Mouse (Mus musculus): ENCODE data around the gene Hhatl. TPM values are rescaled to one million over a fixed set of nuclear protein-coding genes. Genes with fewer than 3 reads are reported as not detected.
A peak's percentile ranks its signal among the peaks of the same experiment; 100 is the strongest.

Hhatl gene
- total RNA-seq, 2 experiments from 2014 or later: 7.5 to 8.3 TPM

GRCm38 (mm10) chr9:121807947-121808346 is 15.6 kb upstream of the Hhatl start:
- peak; percentile 49 to 53 for DNase-seq (ENCODE audit: low spot score in 2 of 2)

DNA sequence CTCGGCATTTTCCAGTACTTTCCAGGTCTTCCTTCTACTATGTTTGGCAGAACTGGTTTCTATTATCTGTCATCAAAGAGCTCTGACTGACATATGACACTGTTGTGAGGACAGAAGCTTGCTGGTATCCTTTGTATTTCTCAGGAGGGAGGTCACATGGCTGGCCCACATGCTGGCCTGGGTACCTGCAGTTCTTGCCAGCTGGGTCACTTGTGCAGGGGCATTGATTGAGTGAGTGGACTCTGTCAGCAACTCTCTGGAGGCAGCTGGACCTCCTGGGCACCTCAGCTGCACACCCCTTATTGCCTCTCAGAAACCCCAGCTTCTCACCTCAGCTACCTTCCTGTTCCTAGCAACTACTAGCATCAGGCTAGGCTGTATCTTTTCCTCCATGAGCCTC is 15.2 kb upstream of the Hhatl start:
- peak in 1 of 2 experiments; percentile 30 for DNase-seq (ENCODE audit: low spot score in 2 of 2)

- DNase-seq (ENCODE audit: low spot score in 2 of 2): no peak
These were observed 10.4 kb upstream of the Hhatl start for GRCm38 (mm10) chr9:121802747-121803146.

- no peak for DNase-seq (ENCODE audit: low spot score in 2 of 2)
These were observed 6.7 kb upstream of the Hhatl start for GRCm38 (mm10) chr9:121798887-121799520.

DNA sequence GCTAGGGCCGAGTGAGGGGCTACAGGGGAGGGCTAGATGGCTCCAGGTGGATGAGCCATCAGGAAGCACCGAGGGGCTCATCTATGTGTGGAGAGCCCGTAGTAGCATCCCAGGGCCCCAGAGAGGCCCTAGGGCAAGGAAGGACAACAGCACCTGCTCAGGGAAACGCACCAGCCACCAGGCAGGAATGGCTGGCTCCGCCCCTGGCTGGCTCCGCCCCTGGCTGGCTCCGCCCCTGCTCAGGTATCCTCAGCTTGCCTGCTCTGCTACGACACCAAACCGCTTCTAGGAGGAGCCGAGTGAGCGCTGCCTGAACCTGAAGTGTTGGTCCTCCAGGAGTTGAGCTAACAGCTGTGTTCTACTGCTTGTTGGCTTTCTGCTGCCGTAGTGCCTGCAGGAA is 5.4 kb upstream of the Hhatl start:
- DNase-seq (ENCODE audit: low spot score in 2 of 2): no peak

DNA sequence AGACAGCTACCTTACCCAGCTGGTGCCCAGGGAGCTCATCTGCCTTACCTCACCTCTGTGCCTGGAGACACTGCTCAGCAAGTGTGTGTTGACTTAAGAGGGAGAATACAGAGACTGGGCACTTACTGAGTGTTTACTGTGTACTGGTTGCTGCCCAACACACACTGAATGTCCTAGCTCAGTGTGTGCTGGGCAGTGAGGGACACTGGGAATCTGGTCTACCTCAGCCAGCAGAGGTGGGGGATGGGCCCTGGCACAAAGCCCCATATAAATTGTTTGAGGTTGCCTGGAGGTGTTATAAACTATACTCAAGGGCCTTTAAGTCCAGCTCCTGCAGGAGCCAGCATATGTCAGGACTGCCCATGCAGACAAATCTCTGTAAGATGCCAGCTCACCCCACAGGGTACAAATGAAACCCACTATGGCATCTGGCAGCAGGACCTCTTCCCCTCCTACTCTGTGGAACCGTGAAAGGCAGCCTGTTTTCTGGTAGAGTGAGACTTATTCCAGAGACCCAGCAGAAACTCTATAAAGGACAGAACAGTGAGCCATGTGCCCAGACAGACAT is 2.7 kb upstream of the Hhatl start:
- no peak for DNase-seq (ENCODE audit: low spot score in 2 of 2)

DNA sequence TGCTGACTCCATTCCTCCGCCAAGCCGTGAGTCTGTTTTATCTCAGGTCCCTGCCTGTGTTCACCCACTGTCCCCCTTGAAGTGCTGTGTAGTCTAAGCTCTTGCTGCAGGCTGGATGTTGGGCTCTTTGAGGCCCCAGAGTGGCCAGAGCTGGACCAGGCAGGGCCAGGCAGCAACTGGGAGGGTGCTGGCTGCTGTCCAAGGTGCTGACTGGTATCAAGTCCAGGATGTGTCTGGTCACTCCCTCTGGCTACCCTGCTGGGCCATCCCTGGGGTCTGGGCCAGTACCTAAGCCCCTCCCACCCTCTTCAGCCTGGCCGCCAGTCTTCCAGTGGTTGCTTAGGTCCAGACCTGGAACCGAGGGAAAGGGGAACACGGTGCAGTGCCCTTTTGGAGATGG is 1.1 kb downstream of the Hhatl start:
- DNase-seq (ENCODE audit: low spot score in 2 of 2): no peak

DNA sequence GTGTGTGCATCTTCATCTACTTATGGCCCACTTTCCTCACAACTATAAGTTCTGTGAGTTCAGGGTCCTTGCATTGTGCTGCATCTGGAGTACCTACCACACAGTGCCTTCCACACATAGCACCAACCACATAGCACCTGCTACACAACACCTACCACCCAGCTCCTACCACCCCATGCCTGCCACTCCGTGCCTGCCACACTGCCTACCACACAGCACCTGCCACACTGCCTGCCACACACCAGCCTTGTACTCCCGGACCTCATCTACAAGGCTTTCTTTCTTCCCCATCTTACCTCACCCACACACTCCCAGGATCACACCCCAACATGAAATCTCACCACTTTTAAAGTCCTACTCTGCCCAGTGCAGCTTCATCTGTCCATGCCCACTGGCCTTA is 5.9 kb downstream of the Hhatl start:
- no peak for DNase-seq (ENCODE audit: low spot score in 2 of 2)

DNA sequence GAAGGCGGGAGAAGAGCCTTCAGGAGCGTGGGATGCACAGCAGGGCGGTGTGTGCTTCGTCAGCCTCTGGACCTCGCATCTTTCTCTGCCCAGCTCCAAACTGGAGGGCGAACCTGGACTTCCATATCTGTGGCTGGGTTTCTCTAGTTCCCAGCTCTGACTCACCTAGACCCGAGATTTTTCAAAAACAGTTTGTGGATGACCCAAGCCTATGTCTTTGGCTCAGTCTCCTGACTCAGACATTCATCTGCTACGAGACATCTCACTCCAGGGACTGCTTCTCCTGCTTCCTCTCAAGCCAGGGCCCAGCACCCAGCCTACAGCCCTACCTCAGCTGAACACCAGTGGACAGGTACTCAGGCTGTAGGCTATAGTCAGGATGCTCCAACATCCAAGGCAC is 7.0 kb downstream of the Hhatl start:
- DNase-seq (ENCODE audit: low spot score in 2 of 2): no peak

- DNase-seq (ENCODE audit: low spot score in 2 of 2): no peak
These were observed 7.5 kb downstream of the Hhatl start for GRCm38 (mm10) chr9:121784801-121785200.

GRCm38 (mm10) chr9:121778066-121778624 is 14.2 kb downstream of the Hhatl start:
- DNase-seq (ENCODE audit: low spot score in 2 of 2): peak; percentile 59 to 73

GRCm38 (mm10) chr9:121777484-121778065 is 14.7 kb downstream of the Hhatl start, which contains the start of gene Klhl40:
TSS of gene Klhl40 (plus strand) at chr9:121777607.
- no peak for DNase-seq (ENCODE audit: low spot score in 2 of 2)

DNA sequence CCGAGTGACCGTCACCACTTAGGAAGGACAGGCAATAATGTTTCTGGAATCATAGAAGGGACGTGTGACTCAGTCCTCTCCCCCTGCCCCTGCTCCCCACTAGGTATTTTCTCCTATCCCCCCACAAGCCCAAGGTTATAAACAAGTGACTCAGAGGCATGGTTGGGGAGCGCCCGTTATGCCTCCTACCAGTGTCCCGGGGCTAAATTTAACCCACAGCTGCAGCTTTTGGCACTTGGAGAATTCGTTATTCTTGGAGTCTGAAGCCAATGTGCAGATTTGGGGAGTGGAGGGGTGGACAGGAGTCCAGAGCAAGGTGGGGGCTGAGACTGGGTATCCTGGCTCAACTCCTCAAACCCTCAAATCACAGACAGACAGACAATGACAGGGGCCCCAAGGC is 15.8 kb downstream of the Hhatl start:
- DNase-seq (ENCODE audit: low spot score in 2 of 2): no peak

GRCm38 (mm10) chr9:121775951-121776350 is 16.4 kb downstream of the Hhatl start:
- DNase-seq (ENCODE audit: low spot score in 2 of 2): no peak

- no peak for DNase-seq (ENCODE audit: low spot score in 2 of 2)
These were observed 19.9 kb downstream of the Hhatl start for GRCm38 (mm10) chr9:121772412-121772811.

- DNase-seq (ENCODE audit: low spot score in 2 of 2): no peak
These were observed 27.0 kb downstream of the Hhatl start for GRCm38 (mm10) chr9:121765166-121765855.

DNA sequence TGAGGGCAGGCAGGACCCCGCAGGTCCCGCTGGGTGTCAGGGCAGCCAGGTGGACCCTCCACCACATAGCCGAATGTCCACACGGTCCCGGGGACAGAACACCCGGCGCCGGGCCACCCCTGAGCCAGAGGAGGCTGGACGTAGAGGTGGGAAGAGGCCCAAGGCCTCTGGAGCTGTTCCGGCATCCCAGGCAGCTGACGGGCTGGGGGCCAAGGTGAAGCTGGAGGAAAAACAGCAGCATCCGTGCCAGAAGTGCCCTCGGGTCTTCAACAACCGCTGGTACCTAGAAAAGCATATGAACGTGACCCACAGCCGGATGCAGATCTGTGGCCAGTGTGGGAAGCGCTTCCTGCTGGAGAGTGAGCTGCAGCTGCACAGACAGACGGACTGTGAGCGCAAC is 28.6 kb downstream of the Hhatl start:
- DNase-seq (ENCODE audit: low spot score in 2 of 2): peak in 1 of 2 experiments; percentile 54

GRCm38 (mm10) chr9:121762761-121763160 is 29.5 kb downstream of the Hhatl start:
- no peak for DNase-seq (ENCODE audit: low spot score in 2 of 2)

DNA sequence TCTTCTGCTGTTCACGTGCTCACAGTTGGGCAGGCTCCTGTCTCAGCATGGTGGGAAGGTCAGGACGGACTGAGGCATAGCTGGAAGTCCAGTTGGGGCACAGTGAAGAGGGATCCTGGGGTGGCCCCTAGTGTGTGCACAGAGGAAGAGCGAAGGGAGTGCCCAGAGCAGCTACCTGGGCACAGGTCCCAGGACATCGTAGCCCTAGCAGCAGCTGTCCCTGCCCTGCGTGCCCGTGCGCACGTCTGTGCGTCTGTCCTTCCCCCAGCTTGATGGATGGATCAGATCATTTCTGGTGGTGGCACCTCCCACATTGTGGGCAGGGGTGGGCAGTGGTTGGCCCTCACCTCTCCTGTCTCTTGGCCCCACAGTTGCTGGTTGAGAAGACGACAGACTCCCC is 30.1 kb downstream of the Hhatl start:
- no peak for DNase-seq (ENCODE audit: low spot score in 2 of 2)

GRCm38 (mm10) chr9:121761787-121762186 is 30.5 kb downstream of the Hhatl start:
- no peak for DNase-seq (ENCODE audit: low spot score in 2 of 2)

GRCm38 (mm10) chr9:121761091-121761665 is 31.1 kb downstream of the Hhatl start:
- DNase-seq (ENCODE audit: low spot score in 2 of 2): no peak
